Mouse (Mus musculus) testis, adult 2 months (tissue): ENCODE measurements around the gene Xkr8.
"Not testable (repeated sequence)": the region's sequence is repeated elsewhere in the genome, so short reads cannot be mapped to it uniquely, and the experiment has no call there.

Experiments
- CTCF ChIP-seq: fragments of 200-500 bp; IDR thresholded peaks from 2 replicates; pipeline ENCODE4 v1.5.1; 2012; ENCODE audit warnings: low read depth, mild to moderate bottlenecking, inconsistent platforms, low read length, moderate library complexity; ENCODE audit not compliant: control insufficient read depth, insufficient read depth, insufficient replicate concordance
- POLR2A ChIP-seq: fragments of 200-500 bp; IDR thresholded peaks from 2 replicates; pipeline ENCODE4 v1.6.1; 2012; ENCODE audit warnings: low read depth, mild to moderate bottlenecking, inconsistent platforms, low read length, moderate library complexity; ENCODE audit not compliant: control insufficient read depth

DNA sequence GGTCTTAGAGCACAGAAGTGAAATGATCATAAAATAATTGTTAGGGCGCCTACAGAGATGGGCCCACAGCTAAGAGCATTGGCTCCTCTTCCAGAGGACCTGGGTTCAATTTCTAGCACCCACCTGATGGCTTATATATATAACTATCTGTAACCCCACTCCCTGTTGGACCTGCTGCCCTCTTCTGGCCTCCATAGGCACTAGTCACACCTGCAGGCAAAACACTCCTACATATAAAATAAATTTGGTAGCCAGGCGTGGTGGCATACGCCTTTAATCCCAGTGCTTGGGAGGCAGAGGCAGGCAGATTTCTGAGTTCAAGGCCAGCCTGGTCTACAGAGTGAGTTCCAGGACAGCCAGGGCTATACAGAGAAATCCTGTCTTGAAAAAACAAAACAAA is 30.8 kb upstream of the Xkr8 start:
- TF ChIP-seq POLR2A, CTCF: not testable (repeated sequence)
